7 mouse cellular contexts compared by ENCODE assay signal in genomic region chr9:85844647-85844983, GRCm38 (mm10). TPM values are rescaled to one million over a fixed set of nuclear protein-coding genes. Genes with fewer than 3 reads are reported as not detected.
A peak's percentile ranks its signal among the peaks of the same experiment; 100 is the strongest.
DNase-seq lines count a peak whose midpoint lies in the region; ATAC-seq and TF ChIP-seq lines count a peak whose summit lies in the region.

No protein-coding gene starts in this region.

- H3K27me3 ChIP-seq in liver, embryonic 12.5 days (replicated peaks), result peaks cover 66% of the 10 kb centered on the region
- H3K27me3 ChIP-seq in liver, postnatal 0 days (ENCODE audit: insufficient read depth, low read length), result peaks cover 59% of the 10 kb centered on the region
- H3K27me3 ChIP-seq in hindbrain, postnatal 0 days (ENCODE audit: insufficient read depth, low read length), result no peaks in the 10 kb centered on the region
- H3K27me3 ChIP-seq in neural tube, embryonic 13.5 days, result peaks cover 11% of the 10 kb centered on the region

- H3K9ac ChIP-seq in liver, embryonic 12.5 days, result no peak overlapping the region
- no peak overlapping the region for H3K9ac ChIP-seq in liver, postnatal 0 days (replicated peaks)
- H3K9ac ChIP-seq in hindbrain, postnatal 0 days (replicated peaks; ENCODE audit: low read length), result peak overlapping the region; percentile 68
- peak overlapping the region; percentile 83 for H3K9ac ChIP-seq in neural tube, embryonic 13.5 days

- TF ChIP-seq EP300 in liver, postnatal 0 days (IDR thresholded peaks at IDR 0.05; ENCODE audit: low read depth), result no peak

- no peak for DNase-seq in liver, postnatal 0 days
- DNase-seq in fat pad, adult 2 months (ENCODE audit: extremely low read depth, low read depth, low spot score), result peak; percentile 14
- DNase-seq in hindbrain, postnatal 0 days (ENCODE audit: low spot score), result no peak
- no peak for DNase-seq in thymus, postnatal 14 days
- DNase-seq in layer of hippocampus, adult 11-12 months (ENCODE audit: low spot score), result no peak

- no peak for TF ChIP-seq CTCF in liver, postnatal 0 days (IDR thresholded peaks at IDR 0.05; ENCODE audit: low read depth)
- TF ChIP-seq CTCF in hindbrain, postnatal 0 days (IDR thresholded peaks at IDR 0.05; ENCODE audit: low read depth), result no peak

- 66% methylated on average over 9 of the region's 9 CpGs for WGBS in liver, embryonic 12.5 days (ENCODE audit: insufficient replicate concordance)
- 70% methylated on average over 9 of the region's 9 CpGs for WGBS in liver, postnatal 0 days (ENCODE audit: insufficient replicate concordance)
- 67% methylated on average over 9 of the region's 9 CpGs for WGBS in hindbrain, postnatal 0 days
- 75% methylated on average over 9 of the region's 9 CpGs for WGBS in neural tube, embryonic 13.5 days

- H3K4me1 ChIP-seq in liver, embryonic 12.5 days, result peaks cover 9% of the 10 kb centered on the region
- peaks cover 12% of the 10 kb centered on the region for H3K4me1 ChIP-seq in liver, postnatal 0 days (ENCODE audit: insufficient read depth)
- 0 out of 2 replicates have a peak, but pooled peaks cover 12% of the 10 kb centered on the region for H3K4me1 ChIP-seq in hindbrain, postnatal 0 days (ENCODE audit: insufficient read depth, low read length)
- peaks cover 33% of the 10 kb centered on the region for H3K4me1 ChIP-seq in neural tube, embryonic 13.5 days (replicated peaks)

- no peak for ATAC-seq in liver, embryonic 12.5 days
- ATAC-seq in liver, postnatal 0 days, result no peak
- ATAC-seq in hindbrain, postnatal 0 days, result no peak
- ATAC-seq in neural tube, embryonic 13.5 days (ENCODE audit: low read depth), result no peak

- no peaks in the 10 kb centered on the region for H3K9me3 ChIP-seq in liver, embryonic 12.5 days (replicated peaks)
- no peaks in the 10 kb centered on the region for H3K9me3 ChIP-seq in liver, postnatal 0 days (ENCODE audit: low read length)
- no peaks in the 10 kb centered on the region for H3K9me3 ChIP-seq in hindbrain, postnatal 0 days (ENCODE audit: low read length)
- H3K9me3 ChIP-seq in neural tube, embryonic 13.5 days, result no peaks in the 10 kb centered on the region

- H3K4me3 ChIP-seq in liver, embryonic 12.5 days, result peak overlapping the region; percentile 55; the same call in 1 of the 2 replicates
- no peak overlapping the region for H3K4me3 ChIP-seq in liver, postnatal 0 days (ENCODE audit: low read depth, low read length)
- peak overlapping the region; percentile 73 for H3K4me3 ChIP-seq in hindbrain, postnatal 0 days (ENCODE audit: low read length)
- H3K4me3 ChIP-seq in neural tube, embryonic 13.5 days, result peak overlapping the region; percentile 76

- H3K36me3 ChIP-seq in liver, embryonic 12.5 days, result no peaks in the 10 kb centered on the region
- H3K36me3 ChIP-seq in liver, postnatal 0 days (replicated peaks; ENCODE audit: insufficient read depth, low read length), result no peaks in the 10 kb centered on the region
- H3K36me3 ChIP-seq in hindbrain, postnatal 0 days (ENCODE audit: insufficient read depth, low read length), result no peaks in the 10 kb centered on the region
- H3K36me3 ChIP-seq in neural tube, embryonic 13.5 days, result peaks cover 3% of the 10 kb centered on the region; the same call in 1 of the 2 replicates

- peak overlapping the region; percentile 74; the same call in 1 of the 2 replicates for H3K4me2 ChIP-seq in liver, embryonic 12.5 days
- H3K4me2 ChIP-seq in liver, postnatal 0 days (ENCODE audit: low read depth, low read length), result no peak overlapping the region
- peak overlapping the region; percentile 98 for H3K4me2 ChIP-seq in hindbrain, postnatal 0 days (ENCODE audit: low read depth, low read length)
- peak overlapping the region; percentile 95 for H3K4me2 ChIP-seq in neural tube, embryonic 13.5 days

- no peak overlapping the region for H3K27ac ChIP-seq in liver, embryonic 12.5 days
- H3K27ac ChIP-seq in liver, postnatal 0 days (ENCODE audit: low read depth), result no peak overlapping the region
- 0 out of 2 replicates have a peak overlapping the region, but pooled peaks have one; percentile 12 for H3K27ac ChIP-seq in hindbrain, postnatal 0 days
- 0 out of 2 replicates have a peak overlapping the region, but pooled peaks have one; percentile 84 for H3K27ac ChIP-seq in neural tube, embryonic 13.5 days (replicated peaks)

RNA-seq across cellular contexts. Expression of gene Tpbg, which starts 2.4 kb away (rescaled TPM):
- polyA plus RNA-seq in liver, embryonic 12.5 days (2016; fragmentation: Nextera tagmentation; extraction: Ambion mirVana), result 1.2 and 1.5 TPM in 2 replicates
- 0.14 and 0.24 TPM in 2 replicates for polyA plus RNA-seq in liver, postnatal 0 days (2015; fragmentation: Nextera tagmentation; extraction: Ambion mirVana)
- 57.7 and 58.5 TPM in 2 replicates for total RNA-seq in hindbrain, postnatal 0 days (2014; rRNA removed)
- polyA plus RNA-seq in hindbrain, postnatal 0 days (2015; fragmentation: Nextera tagmentation; extraction: Ambion mirVana), result 20.6 and 21.2 TPM in 2 replicates
- polyA plus RNA-seq in neural tube, embryonic 13.5 days (2015; fragmentation: Nextera tagmentation; extraction: Ambion mirVana), result 21.1 and 21.7 TPM in 2 replicates

Comparison
In these comparisons a context has a peak if more than half of its experiments do, and no peak if none do; other contexts are left out.
1. H3K27ac ChIP-seq: peak in hindbrain, postnatal 0 days (single experiment) and neural tube, embryonic 13.5 days (single experiment); none in liver, embryonic 12.5 days (single experiment) and liver, postnatal 0 days (single experiment).
2. H3K9ac ChIP-seq: peak in hindbrain, postnatal 0 days (single experiment) and neural tube, embryonic 13.5 days (single experiment); none in liver, embryonic 12.5 days (single experiment) and liver, postnatal 0 days (single experiment).